Mouse (Mus musculus): ENCODE measurements around the gene Plcxd2.

GRCm38 (mm10) chr16:45967471-45967870 lies 42.5 kb downstream of the Plcxd2 start:
- TF ChIP-seq CTCF (IDR thresholded peaks at IDR 0.05; ENCODE audit: control insufficient read depth, insufficient read depth, insufficient replicate concordance, low read depth, low read length) (peak; percentile 70; the same call in 1 of the 2 replicates), POLR2A (IDR thresholded peaks at IDR 0.05; ENCODE audit: control insufficient read depth, low read depth, low read length) (no peak)

All from testis, adult 2 months (tissue).